Mouse (Mus musculus) C2C12 (cell line): ENCODE measurements around the gene Pdpk1.

ENCODE experiments used
- CTCF ChIP-seq: IDR thresholded peaks from one replicate; pipeline ENCODE4 v1.5.1; 2011; ENCODE audit not compliant: control insufficient read depth, insufficient read depth, insufficient read length
- USF1 ChIP-seq: IDR thresholded peaks from one replicate; pipeline ENCODE4 v1.6.1; 2011; ENCODE audit warnings: low read depth, mild to moderate bottlenecking, control low read depth, moderate library complexity

DNA sequence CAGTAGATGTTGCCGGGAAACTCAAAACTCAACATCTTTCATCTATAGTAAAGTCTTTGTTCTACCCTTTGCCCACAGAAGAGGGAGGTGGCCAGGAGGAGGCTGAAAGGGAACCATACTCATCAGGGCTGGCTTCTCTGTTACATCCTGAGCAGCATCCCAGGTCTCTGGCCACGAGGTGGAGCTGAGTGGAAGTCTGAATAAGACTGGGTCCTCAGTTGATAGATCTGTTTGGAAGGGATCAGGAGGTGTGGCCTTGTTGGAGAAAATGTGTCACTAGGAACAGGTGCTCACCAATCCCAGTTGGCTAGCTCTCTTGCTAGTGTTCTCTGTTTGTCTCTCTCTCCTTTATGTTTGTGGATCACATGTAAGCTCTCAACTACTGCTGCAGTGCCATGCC, 44.6 kb upstream of the Pdpk1 start:
- TF ChIP-seq CTCF (no peak), USF1 (no peak)
